Mouse (Mus musculus) adrenal gland, postnatal 10 days (tissue): ENCODE results near the gene Zfp874b. TPM values are rescaled to one million over a fixed set of nuclear protein-coding genes. Genes with fewer than 3 reads are reported as not detected.

Experiments used
- total RNA-seq, 2 experiments: library from RNA; stranded (reverse); gene quantifications; 2 replicates each; pipeline ENCODE4 v1.2.3; 2021

Zfp874b gene
- total RNA-seq, 2 experiments from 2014 or later = 11.7 to 14.2 TPM

Other genes starting within 250 kb of the Zfp874b start
- gene Zfp458, start 205.8 kb downstream of the Zfp874b start, total RNA-seq = 1 to 10 TPM; 2.5 to 4.9 TPM
- 1 to 10 TPM; 2.2 to 4.7 TPM for gene Zfp457, start 177.8 kb downstream of the Zfp874b start, total RNA-seq
- gene Zfp595, start 151.7 kb downstream of the Zfp874b start, total RNA-seq = 1 to 10 TPM; 3.5 to 5.1 TPM
- 1 to 10 TPM in 1 of 2 experiments, not detected in 1; 1.9 TPM for gene Gm28044, start 123.7 kb downstream of the Zfp874b start, total RNA-seq
- gene Zfp953, start 123.7 kb downstream of the Zfp874b start, total RNA-seq = 1 to 10 TPM; 2.6 to 2.7 TPM
- 1 to 10 TPM in 1 of 2 experiments, not detected in 1; 1.7 TPM for gene Gm28041, start 108.5 kb downstream of the Zfp874b start, total RNA-seq
- 1 to 10 TPM; 1.7 to 1.9 TPM for gene Zfp456, start 108.4 kb downstream of the Zfp874b start, total RNA-seq
- 1 to 10 TPM; 4.3 to 4.4 TPM for gene Zfp429, start 84.4 kb downstream of the Zfp874b start, total RNA-seq
- gene Zfp459, start 62.8 kb downstream of the Zfp874b start, total RNA-seq = 1 to 10 TPM in 1 of 2 experiments, under 1 TPM in 1; 0.54 to 1.5 TPM
- gene Zfp874a, start 32.6 kb downstream of the Zfp874b start, total RNA-seq = 10 to 100 TPM; 11.1 to 13.2 TPM
- 1 to 10 TPM; 6.0 to 8.1 TPM for gene Zfp58, start 16.3 kb upstream of the Zfp874b start, total RNA-seq
- not detected for gene Gm26965, start 41.9 kb upstream of the Zfp874b start, total RNA-seq
- gene Zfp87, start 41.9 kb upstream of the Zfp874b start, total RNA-seq = 10 to 100 TPM; 19.5 to 21.5 TPM
- 1 to 10 TPM; 8.0 to 8.5 TPM for gene Zfp748, start 69.6 kb upstream of the Zfp874b start, total RNA-seq
- gene Zfp729b, start 125.4 kb upstream of the Zfp874b start, total RNA-seq = 1 to 10 TPM; 7.3 to 8.7 TPM
- gene Gm49345, start 153.5 kb upstream of the Zfp874b start, total RNA-seq = not detected
- gene Zfp729a, start 153.5 kb upstream of the Zfp874b start, total RNA-seq = 1 to 10 TPM; 4.3 to 7.2 TPM
- 10 to 100 TPM in 1 of 2 experiments, 1 to 10 TPM in 1; 8.5 to 12.7 TPM for gene Zfp738, start 202.8 kb upstream of the Zfp874b start, total RNA-seq
- gene Zfp65, start 244.9 kb upstream of the Zfp874b start, total RNA-seq = 10 to 100 TPM in 1 of 2 experiments, 1 to 10 TPM in 1; 8.9 to 11.7 TPM